Mouse (Mus musculus) forelimb bud, embryonic 11.5 days (tissue): Measurements from ENCODE around the gene Arhgef12.
"Not testable (repeated sequence)": the region's sequence is repeated elsewhere in the genome, so short reads cannot be mapped to it uniquely, and the experiment has no call there.

ENCODE experiments used
- DNase-seq: peaks from one replicate; pipeline ENCODE4 v3.0.0-alpha.2; 2012; ENCODE audit warnings: low read depth, low spot score

The Arhgef12 gene

DNA sequence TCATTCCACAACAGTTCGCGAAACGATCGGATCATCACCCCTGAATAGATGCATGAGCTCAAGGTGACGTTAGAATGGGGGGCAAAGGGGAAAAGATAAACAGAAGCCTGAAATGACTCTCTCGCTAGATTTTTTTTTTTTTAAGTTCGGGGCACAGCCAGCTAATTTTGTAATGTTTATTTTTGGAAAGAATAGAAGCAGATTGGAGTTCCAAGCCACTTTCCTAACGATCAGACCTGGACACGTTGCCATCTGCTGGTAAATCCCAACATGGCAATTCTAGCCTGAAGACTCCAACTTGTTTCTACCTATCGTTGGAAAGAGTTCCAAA lies at the start of gene Arhgef12:
Gene Arhgef12, minus strand, starts transcription at position 53 of the 331 bp plus-strand sequence.
- DNase-seq = peak; percentile 39

GRCm38 (mm10) chr9:43155960-43156359 lies 48.9 kb upstream of the Arhgef12 start:
- no peak for DNase-seq

DNA sequence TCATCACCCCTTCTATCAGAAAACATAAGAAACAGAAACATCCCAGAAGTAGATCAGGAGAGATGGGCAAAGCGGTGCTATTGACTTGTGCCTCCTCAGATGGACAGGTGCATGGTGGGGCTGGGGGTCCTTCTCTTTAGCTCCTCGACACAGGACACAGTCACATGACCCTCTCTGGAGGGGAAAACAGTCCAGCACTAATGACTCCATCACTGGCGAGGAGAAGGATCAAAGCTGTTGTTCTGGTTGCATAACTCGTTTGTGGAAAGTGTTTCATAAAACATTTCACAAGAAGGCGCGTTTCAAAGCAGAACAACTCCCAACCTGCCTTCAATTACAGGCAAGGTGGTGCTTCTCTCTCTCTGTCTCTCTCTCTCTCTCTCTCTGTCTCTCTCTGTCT lies 44.7 kb upstream of the Arhgef12 start:
- DNase-seq = no peak

DNA sequence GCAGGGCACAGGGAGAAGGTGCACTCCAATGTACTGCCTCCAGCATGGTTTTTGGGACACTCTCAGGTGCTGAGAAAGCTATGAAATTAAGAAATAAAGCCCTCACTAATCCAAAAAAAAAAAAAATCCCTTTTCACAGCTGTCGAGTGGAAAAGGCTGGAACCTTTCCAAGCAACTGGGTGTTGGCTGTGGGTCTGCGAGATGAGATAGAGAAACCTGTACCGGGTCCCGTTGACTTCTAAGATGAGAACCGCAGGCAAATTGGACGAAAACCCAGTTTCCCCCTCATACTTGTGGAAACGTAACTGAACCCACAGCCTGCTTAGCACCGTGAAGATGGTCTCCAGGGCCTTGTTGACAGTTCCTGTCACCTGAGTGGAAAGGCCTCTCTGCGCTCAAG lies 43.9 kb upstream of the Arhgef12 start:
- DNase-seq = no peak

GRCm38 (mm10) chr9:43150075-43150474 lies 43.0 kb upstream of the Arhgef12 start:
- no peak for DNase-seq

DNA sequence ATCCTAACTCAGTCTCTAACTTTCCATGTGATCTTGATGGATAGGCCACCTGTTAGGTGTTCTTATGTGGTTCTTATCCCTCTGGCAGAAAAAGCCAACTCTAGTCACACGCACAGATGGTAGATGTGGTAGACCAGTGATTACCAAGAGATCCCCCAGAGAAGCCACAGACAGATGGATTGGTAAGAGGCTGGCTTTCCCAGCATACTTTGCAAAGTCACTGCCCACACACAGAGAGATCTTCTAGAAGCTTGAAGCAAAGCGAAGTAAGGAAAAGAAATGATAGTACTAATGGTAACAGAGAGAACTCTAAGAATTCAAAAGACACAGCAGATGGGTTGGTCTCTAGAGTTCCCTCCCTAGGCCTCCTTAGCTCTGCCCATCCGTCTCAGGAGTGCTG lies 42.5 kb upstream of the Arhgef12 start:
- no peak for DNase-seq

DNA sequence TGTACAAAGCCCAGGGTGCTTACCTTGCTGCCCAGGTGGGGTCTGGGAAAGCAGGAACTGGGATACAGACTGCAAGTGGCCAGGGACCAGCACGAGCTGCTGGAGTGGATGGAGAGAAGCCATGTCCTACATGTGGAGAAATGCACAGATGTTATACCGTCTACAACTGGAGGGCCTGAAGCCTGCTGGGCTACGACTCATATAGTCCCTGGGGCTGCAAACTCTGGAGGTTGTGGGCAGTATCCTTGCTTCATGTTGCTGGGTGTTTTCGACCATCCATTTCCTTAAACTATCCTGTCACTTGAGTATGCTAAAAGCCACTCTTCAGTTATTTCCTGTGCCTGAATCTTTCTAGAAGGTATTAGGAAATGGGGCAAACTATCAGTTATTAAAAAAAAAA lies 38.2 kb upstream of the Arhgef12 start:
- no peak for DNase-seq

DNA sequence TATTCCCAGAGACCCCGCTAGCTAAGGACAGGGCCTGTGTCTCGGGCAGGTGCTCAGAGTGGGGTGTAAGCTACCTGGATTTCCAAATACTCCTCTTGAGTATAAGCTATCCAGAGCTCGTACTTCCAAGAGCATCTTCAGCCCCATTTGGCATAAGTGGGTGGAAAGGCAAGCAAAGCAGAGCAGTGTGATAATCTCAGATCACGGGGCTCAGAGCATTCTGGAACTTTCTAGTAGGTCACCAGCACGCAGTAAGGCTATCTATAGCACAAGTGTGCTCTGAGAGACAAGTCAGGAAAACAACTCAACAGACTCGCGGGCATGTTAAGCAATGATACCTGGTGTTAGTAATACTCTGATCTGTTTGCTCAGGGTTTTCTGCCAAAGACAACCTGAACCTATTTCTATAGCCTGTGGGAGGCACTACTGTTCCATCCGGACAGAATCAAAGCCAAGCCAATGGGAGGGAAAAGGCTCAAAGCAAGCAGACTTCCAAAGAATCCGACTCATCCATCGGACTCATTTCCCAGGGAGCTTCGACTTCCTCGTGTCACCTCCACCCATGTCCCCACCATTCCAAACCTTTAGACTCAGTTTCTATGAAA lies 37.3 kb upstream of the Arhgef12 start:
- no peak for DNase-seq

GRCm38 (mm10) chr9:43141839-43142238 lies 34.8 kb upstream of the Arhgef12 start:
- DNase-seq = peak; percentile 77

DNA sequence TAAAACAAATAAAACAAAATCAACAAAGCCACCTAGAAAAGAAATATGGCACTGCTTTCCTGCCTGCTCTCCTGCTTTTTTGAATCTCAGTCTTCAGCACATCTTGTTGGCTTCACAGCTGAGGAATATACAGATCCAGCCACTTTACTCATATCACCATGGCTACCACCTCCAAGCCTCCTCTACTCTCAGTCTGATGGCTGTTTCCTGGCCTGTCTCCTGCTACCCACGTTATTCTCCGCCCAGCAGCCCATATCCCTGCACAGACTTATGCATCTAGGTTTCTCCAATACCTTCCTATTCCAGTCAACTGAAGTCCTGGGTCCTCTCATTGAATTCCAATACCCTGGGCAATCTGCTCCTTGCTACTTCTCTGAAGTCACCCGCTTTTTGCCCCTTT lies 26.5 kb upstream of the Arhgef12 start:
- no peak for DNase-seq

DNA sequence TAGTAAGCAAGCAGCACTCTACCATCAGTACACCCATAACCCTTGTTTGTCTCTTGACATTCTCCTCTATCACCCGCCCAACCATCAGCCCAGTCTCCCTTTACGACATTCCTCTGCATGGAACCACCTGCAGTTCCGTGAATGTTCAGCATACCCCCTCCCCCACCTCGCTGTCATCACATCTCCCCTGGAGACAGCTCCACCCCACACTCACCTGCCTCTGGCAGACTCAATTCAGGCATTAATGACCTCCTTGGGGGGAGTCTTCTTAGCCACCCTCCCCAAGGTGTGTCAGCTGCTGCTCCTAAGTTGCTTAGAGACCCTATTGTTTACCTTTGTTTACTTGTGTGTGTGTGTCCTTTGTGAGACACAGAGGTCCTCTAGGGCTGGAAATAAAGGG lies 25.3 kb upstream of the Arhgef12 start:
- DNase-seq = no peak

GRCm38 (mm10) chr9:43131940-43132339 lies 24.9 kb upstream of the Arhgef12 start:
- no peak for DNase-seq

DNA sequence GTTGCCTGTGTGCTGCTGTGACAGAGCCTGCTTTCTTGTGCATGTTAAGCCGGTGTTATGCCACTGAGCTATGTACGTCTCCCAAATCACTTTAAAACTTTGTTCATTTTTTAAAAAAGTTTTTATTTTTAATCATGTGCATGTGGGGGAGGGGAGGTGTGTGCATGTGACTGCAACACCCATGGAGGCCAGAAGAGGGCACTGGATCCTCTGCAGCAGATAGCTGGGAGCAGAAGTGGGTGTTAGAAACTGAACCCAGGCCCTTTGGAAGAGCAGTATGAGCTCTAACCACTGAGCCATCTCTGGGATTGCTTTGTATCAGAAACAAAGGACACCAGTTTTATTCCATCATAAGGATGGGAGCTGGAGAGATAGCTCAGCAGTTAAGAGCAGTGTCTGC lies 23.6 kb upstream of the Arhgef12 start:
- no peak for DNase-seq

DNA sequence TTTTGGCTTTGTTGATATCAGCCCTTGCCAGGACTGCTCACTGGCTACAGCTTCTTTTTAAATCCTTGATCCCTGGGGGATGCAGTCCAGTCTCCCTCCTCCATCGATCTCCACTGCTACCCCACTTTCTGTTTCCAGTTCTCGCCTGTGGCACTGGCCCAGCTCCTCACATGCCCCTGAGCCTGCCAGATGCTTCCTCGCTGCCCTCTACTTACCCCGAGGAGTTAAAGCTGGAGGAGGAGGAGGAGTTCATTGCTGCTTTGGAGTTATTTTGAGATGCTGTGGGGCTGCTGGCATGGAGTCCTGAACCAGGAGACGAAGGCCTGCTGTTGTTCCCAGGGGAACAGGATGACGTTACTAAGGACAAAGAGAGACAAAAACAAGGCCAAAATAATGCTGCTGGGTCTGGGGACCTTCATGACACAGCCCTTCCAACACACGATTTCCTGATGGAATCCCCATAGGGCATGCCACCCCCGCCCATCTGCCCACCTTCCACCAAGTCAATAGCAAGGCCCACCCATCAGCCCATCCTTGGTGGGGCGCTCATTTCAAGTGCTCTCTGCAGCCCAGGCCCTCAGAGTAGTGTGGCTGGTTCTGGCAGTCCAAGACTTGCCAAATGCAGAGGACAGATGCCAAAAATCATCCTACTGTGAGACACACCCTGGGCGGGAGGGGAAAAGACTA lies 20.2 kb upstream of the Arhgef12 start:
- no peak for DNase-seq

GRCm38 (mm10) chr9:43122379-43122778 lies 15.3 kb upstream of the Arhgef12 start:
- DNase-seq = no peak

- DNase-seq = not testable (repeated sequence)
Measured at GRCm38 (mm10) chr9:43121948-43122347, 14.9 kb upstream of the Arhgef12 start.

GRCm38 (mm10) chr9:43116997-43117336 lies 9.9 kb upstream of the Arhgef12 start:
- no peak for DNase-seq

DNA sequence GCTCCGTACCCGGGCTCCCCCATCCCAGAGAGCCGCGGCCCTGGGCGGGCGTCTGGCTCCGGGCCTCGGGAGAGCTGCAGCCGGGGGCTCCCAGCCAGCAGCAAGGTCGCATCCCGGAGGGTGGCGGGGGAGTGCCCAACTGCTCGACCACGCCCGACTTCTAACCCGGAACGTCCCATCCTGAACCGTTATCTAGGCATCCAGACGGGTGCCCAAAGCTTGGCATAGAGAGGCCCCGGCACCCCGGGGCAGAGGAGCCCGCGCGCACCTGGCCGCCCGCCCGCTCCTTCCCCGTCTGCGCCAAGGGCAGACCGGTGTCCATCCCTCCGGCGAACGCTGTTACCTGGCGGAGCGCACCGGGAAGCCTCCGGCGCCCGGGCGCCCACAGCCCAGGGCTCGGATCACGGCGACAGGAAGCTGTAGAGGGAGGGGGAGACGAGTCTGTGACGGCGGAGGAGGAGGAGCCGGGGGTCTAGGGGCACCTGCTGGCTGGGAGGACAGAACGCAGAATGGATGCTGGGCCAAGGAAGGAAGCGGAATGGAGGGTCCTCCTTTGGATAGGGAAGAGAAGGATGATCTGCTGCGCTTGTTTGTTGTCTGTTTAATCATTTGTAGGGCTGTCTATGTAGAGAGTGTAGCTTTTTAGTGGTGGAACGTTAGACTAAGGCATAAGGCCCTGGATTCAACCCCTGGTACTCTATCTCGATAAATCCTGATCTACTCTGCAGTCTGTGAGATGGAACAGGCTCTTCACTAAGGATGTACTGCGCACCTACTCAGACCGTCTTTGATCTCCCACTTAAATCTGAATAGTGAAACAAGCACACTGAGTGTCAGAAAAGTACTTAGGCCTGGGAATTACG lies 9.3 kb upstream of the Arhgef12 start, which contains the start of gene Tmem136:
Gene Tmem136, minus strand, starts transcription at position 437 of the 863 bp plus-strand sequence.
- DNase-seq = peak; percentile 58

DNA sequence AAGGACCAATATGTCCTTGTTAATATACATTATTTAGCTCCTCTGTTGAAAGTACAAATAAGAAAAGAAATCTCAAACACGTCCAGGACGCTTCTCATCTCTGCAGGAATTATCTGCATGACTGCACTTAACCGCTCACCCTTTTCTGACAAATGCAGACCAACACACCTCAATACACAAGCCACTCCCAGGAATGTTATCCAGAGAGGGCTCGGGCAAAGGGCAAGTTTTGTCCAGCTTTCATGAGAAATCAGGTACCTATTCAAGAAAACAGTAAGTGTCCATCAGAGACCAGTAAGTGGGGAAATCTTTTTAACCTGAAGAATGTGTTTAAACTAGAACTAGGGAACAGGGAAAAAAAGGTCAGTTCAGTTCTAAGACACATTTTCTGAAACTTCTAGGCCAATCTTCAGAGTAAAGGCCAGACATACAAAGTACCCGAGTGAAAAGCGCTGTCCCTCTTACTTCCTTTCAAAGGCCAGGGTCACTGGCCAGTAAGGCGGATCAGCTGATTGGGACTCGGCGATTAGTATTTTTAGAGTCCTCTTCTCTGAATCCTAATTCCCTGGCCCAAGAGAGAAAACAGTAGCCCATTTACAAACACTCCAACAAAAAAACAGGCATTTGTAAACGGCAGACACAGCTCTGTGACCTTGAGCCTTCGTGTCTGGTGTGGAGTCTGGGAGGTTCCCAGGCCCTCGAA lies 8.5 kb upstream of the Arhgef12 start:
- DNase-seq = no peak

GRCm38 (mm10) chr9:43114833-43115232 lies 7.8 kb upstream of the Arhgef12 start:
- no peak for DNase-seq

GRCm38 (mm10) chr9:43110286-43110980 lies 3.4 kb upstream of the Arhgef12 start:
- DNase-seq = no peak

GRCm38 (mm10) chr9:43109125-43109524 lies 2.1 kb upstream of the Arhgef12 start:
- DNase-seq = no peak
